Mouse (Mus musculus) natural killer cell, adult 2 months (primary cell): ENCODE data around the gene Sec11a.
A peak's percentile ranks its signal among the peaks of the same experiment; 100 is the strongest.
"Not testable (repeated sequence)": the region's sequence is repeated elsewhere in the genome, so short reads cannot be mapped to it uniquely, and the experiment has no call there.

Experiments
- DNase-seq, 2 experiments: peaks; one replicate each; pipeline ENCODE4 v3.0.0; 2022; ENCODE audit warnings: low spot score in 2 of 2

Gene Sec11a

DNA sequence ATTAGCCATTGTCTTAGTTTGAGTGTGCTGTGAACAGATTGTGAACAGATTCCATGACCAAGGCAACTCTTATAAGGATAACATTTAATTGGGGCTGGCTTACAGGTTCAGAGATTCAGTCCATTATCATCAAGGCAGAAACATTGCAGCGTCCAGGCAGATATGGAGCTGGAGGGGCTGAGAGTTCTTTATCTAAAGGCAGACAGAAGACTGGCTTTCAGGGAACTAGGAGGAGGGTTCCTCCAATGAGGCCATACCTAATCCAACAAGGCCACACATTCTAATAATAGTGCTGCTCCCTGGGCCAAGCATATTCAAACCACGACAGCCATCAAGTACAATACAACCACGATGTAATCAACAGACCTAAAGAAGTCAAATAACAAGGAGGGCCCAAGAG is 11.4 kb upstream of the Sec11a start:
- no peak for DNase-seq

GRCm38 (mm10) chr7:80956891-80957290 is 9.3 kb upstream of the Sec11a start:
- DNase-seq: no peak

GRCm38 (mm10) chr7:80954251-80954650 is 6.7 kb upstream of the Sec11a start:
- no peak for DNase-seq

DNA sequence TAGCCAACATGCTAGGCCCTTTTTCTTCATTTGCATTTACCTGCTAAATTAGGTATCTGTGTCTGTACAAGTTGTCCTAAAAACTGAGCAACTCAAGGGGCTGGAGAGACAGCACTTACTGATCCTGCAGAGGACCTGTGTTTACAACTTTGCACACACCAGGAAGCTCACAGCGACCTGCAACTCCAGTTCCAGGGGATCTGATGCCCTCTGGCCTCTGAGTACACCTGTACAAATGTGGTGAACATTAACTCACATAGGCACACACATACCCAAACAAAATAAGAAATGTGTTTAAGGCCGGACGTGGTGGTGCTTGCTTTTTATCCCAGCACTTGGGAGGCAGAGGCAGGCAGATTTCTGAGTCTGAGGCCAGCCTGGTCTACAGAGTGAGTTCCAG is 4.6 kb upstream of the Sec11a start:
- no peak for DNase-seq

GRCm38 (mm10) chr7:80951461-80951860 is 3.9 kb upstream of the Sec11a start:
- DNase-seq: no peak

DNA sequence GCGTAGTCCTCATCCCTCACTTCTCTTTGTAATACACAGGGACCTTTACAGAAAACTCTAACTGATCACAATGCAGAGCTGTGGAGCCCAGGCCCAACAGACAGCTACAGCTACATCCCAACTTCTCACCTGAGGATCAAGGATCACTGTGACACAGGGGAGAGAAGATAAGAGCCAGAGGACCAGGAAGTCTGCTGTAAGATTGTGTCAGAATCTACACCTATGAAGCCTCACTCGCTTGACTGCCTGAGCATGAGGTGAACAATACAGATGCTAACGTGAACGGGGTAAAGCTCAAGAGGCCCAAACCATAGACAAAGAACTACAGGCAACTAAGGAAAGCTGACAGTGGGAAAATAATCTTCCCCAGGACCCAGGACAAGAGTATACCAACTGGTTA is 7.8 kb downstream of the Sec11a start:
- DNase-seq: no peak

- DNase-seq: not testable (repeated sequence)
These were observed 10.3 kb downstream of the Sec11a start for GRCm38 (mm10) chr7:80937304-80937666.

DNA sequence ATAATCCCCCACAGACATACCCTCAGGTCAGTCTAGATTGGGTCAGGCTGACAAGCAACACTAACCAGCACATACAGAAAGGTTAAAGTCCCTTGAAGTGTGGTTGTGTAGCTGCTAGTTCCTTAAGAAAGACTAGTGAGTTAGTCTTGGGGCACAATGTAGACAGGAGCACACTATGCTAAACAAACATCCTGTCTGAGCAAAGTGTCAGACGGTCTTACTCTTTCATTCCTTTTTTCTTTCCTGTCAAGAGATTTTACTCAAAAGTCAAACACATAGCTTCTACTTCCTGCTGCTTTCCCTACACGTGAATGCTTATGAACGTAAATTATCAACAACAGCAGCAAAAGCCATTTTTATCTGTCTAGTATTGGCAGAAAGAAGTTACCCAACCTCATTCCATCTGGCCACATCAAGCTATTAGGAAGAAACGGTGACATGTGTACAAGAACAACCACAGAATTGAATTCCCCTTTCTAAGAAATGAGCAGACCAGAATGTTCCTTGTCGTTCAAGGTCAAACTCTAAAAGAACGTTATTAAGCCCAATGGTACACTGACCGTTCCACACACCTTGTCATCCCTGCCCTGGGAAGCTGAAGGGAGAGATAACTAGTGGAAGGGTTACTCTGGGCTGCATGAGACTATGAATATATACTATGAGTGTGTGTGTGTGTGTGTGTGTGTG is 10.8 kb downstream of the Sec11a start:
- peak; percentile 29 to 32 for DNase-seq

GRCm38 (mm10) chr7:80935834-80936233 is 11.7 kb downstream of the Sec11a start:
- no peak for DNase-seq

DNA sequence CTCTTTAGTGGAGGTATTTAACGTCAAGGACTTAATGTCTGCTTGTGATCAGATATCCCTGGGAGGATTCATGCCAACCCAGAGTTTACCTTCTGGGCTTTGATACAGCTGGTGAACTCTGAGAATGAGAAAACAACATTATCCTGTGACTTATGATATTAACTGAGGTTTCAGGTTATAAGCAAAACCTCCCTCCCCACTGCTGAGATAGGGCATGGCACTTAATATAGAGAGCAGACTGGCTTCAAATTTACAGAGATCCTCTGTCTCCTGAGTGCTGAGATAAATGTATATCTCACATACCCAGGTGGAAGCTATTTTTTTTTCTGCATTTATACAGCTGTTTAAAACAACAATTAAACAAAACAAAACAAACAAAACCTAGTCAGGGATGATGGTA is 14.8 kb downstream of the Sec11a start:
- no peak for DNase-seq

DNA sequence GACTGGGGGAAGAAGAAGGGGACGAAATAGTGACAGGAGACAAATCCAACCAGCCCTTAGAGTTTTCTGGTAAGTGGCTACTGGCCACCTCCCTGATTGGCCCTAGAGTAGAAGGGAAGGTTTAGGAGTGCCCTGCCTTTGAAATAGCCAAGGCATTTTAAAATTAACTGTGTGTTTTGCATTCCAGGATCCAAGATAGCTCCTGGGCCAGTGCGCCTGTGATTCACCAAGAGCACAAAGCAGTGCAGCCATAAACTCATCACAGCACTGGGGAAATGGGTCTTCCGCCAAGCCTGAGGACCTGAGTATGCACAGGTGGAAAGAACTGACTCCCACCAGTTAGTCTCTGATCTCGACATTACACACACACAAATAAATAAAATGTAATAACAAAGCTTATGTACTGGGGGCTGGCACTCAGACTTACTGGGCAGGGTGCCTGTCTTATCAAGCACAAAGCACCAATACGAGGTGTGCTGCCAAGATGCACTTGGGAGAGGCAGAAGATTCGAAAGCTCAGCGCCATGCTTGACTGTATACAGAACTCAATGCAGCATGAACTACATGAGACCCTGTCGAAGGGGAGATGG is 15.9 kb downstream of the Sec11a start:
- DNase-seq: no peak

DNA sequence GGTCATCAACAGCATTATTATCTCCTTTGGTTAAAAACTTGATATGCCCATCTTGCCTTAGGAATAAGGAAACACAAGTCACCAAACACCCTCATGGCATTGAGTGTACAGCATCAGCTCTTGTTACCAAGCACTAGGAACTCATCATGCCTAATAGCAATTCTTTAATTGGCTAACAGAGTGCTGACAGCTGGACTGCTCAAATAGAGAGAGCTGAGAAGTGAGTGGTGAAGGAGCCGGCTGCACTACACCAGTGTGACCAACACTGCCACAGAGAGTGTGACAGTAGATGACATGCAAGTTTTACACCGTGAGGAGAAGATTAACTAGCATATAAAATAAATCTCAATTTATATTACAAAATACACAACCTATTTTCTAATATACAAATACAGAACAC is 24.4 kb downstream of the Sec11a start:
- DNase-seq: no peak

GRCm38 (mm10) chr7:80919647-80920008 is 28.0 kb downstream of the Sec11a start:
- no peak for DNase-seq

GRCm38 (mm10) chr7:80918982-80919646 is 28.5 kb downstream of the Sec11a start:
- peak in 1 of 2 experiments; percentile 39 for DNase-seq

GRCm38 (mm10) chr7:80917916-80918465 is 29.6 kb downstream of the Sec11a start:
- peak in 1 of 2 experiments; percentile 37 for DNase-seq

GRCm38 (mm10) chr7:80912496-80912895 is 35.1 kb downstream of the Sec11a start:
- DNase-seq: no peak

- no peak for DNase-seq
These were observed 36.5 kb downstream of the Sec11a start for GRCm38 (mm10) chr7:80911053-80911452.

DNA sequence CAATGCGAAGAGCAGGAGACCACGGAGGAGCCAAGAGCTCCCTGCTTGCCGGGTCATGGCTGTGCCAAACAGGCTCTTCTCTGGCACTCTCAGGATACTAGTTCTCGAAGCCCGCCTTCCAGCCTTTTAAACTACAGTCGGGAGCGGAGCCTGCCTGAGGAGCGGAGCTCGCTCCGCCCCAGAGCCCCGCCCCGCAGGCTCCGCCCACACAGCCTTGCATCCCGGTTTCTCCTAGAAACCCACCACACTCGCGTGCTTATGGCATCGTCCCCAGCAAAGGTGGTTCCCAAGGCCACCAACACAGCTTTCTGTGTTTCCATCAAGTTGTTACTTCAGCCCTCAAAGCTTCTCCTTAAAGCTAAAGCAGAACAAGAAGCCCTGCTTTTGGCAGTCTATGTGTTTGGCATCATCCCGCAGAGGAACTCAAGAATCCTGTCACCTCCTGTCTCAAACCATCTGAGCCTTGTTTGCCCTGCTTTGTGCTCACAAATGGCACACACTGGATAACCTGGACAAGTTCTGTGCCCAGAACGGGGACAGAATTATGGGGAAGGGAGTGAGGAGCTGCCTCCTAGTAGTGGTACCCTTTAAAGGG is 42.6 kb downstream of the Sec11a start, which contains the start of gene Nmb:
TSS of gene Nmb (minus strand) at position 156 of the 595 bp plus-strand sequence.
- DNase-seq: no peak

GRCm38 (mm10) chr7:80903625-80904422 is 43.8 kb downstream of the Sec11a start:
- no peak for DNase-seq

DNA sequence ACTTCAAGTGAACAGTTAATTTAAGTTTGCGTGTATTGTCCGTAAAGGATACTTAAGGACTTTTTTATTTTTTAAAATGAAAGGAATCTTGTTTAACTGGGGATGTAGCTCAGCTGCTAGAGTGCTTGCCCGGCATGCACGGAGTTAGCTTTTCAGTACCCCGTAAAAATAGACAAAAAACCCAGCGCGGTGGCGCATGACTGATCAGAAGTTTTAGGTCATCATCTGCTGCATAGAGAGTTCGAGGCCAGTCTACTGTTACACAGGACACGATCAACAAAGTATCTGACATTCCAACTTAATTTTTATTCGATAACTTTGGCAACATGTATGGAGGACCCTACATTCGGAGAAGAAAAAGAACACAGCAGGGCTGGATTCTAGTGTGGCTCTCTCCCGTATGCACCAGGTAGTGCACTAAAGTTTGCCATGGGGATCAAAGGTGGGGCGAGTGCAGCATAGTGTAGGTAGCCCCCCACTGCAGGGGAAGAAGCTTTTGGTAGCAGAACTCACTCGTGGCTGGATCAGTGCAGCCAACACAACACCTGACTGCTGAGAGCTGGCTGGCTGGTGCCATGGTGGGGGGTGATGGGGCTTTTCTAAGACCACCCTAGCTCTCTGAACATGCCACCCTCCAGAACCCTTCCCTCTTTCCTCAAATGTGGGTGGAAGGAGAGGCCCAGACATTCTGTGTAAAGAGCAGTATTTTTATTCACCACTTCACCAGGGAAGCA is 45.9 kb downstream of the Sec11a start:
- DNase-seq: no peak

GRCm38 (mm10) chr7:80900944-80901501 is 46.6 kb downstream of the Sec11a start, which contains the start of gene Wdr73:
Gene Wdr73 (minus strand): TSS chr7:80901269.
- peak; percentile 82 to 89 for DNase-seq
